8 mouse cellular contexts compared by ENCODE assay signal in genomic region chr10:69611839-69612340, GRCm38 (mm10).
A peak's percentile ranks its signal among the peaks of the same experiment; 100 is the strongest.
DNase-seq lines count a peak whose midpoint lies in the region; ATAC-seq and TF ChIP-seq lines count a peak whose summit lies in the region.

No protein-coding gene starts in this region.

- no peak overlapping the region for H3ac ChIP-seq in myocyte (ENCODE audit: control insufficient read depth, insufficient read length)

- intact Hi-C loops in heart, postnatal 14 days (cut with DNase I) = loop anchor here (5.0 kb wide), 1 partner anchor 40 kb away; no protein-coding TSS in a partner anchor

- no peaks in the 10 kb centered on the region for H3K79me2 ChIP-seq in liver, adult 2 months (ENCODE audit: control insufficient read depth, insufficient read depth, low read length)
- no peaks in the 10 kb centered on the region for H3K79me2 ChIP-seq in myocyte (ENCODE audit: control insufficient read depth, insufficient read depth)

- DNase-seq in liver, adult 2 months (ENCODE audit: extremely low read depth, low read depth, low spot score) = peak; percentile 37
- no peak for DNase-seq in liver, embryonic 11.5 days (ENCODE audit: low spot score)
- DNase-seq in heart, postnatal 14 days = peak; percentile 45 to 62
- peak; percentile 46 to 58 for DNase-seq in layer of hippocampus, adult 8-10 months (ENCODE audit: low spot score in 2 of 2)
- DNase-seq in spleen, postnatal 10 days (ENCODE audit: low spot score in 2 of 2) = no peak
- DNase-seq in thymus, postnatal 4 days = no peak

- H3K4me3 ChIP-seq in liver, adult 2 months (ENCODE audit: insufficient read depth, low read depth, low read length) = no peak overlapping the region
- H3K4me3 ChIP-seq in liver, embryonic 11.5 days (ENCODE audit: low read depth, low read length) = no peak overlapping the region
- H3K4me3 ChIP-seq in embryonic facial prominence, embryonic 15.5 days (replicated peaks) = no peak overlapping the region
- no peak overlapping the region for H3K4me3 ChIP-seq in myocyte

- H3K27ac ChIP-seq in liver, adult 2 months (replicated peaks; ENCODE audit: insufficient read depth, low read depth, low read length) = no peak overlapping the region
- no peak overlapping the region for H3K27ac ChIP-seq in liver, embryonic 11.5 days (ENCODE audit: low read depth, low read length)
- peak overlapping the region; percentile 49 for H3K27ac ChIP-seq in embryonic facial prominence, embryonic 15.5 days (replicated peaks)

- WGBS in liver, adult 2 months = 40% methylated on average over 5 of the region's 5 CpGs
- WGBS in liver, embryonic 11.5 days = 67% methylated on average over 5 of the region's 5 CpGs
- 33% methylated on average over 5 of the region's 5 CpGs for WGBS in embryonic facial prominence, embryonic 15.5 days

- ATAC-seq in liver, embryonic 11.5 days (replicated peaks; ENCODE audit: low FRiP score) = no peak
- ATAC-seq in embryonic facial prominence, embryonic 15.5 days (ENCODE audit: insufficient number of reproducible peaks, low FRiP score, low TSS enrichment, low read depth) = 0 out of 2 replicates have a peak, but pooled peaks have one; percentile 29

- no peak for TF ChIP-seq CTCF in liver, adult 2 months (IDR thresholded peaks at IDR 0.05; ENCODE audit: low read depth, low read length)

- H3K36me3 ChIP-seq in liver, adult 2 months (ENCODE audit: control insufficient read depth, insufficient read depth, low read length) = no peaks in the 10 kb centered on the region
- H3K36me3 ChIP-seq in liver, embryonic 11.5 days (ENCODE audit: control insufficient read depth, insufficient read depth, low read length) = no peaks in the 10 kb centered on the region
- no peaks in the 10 kb centered on the region for H3K36me3 ChIP-seq in embryonic facial prominence, embryonic 15.5 days
- no peaks in the 10 kb centered on the region for H3K36me3 ChIP-seq in myocyte (ENCODE audit: control insufficient read depth, insufficient read depth)

- no peaks in the 10 kb centered on the region for H3K4me1 ChIP-seq in liver, adult 2 months (ENCODE audit: control insufficient read depth, insufficient read depth, low read length)
- H3K4me1 ChIP-seq in liver, embryonic 11.5 days (replicated peaks; ENCODE audit: control insufficient read depth, insufficient read depth, low read length) = no peaks in the 10 kb centered on the region
- H3K4me1 ChIP-seq in embryonic facial prominence, embryonic 15.5 days = peaks cover 9% of the 10 kb centered on the region

- no peaks in the 10 kb centered on the region for H3K27me3 ChIP-seq in liver, adult 2 months (ENCODE audit: control insufficient read depth, insufficient read depth, low read length)
- H3K27me3 ChIP-seq in liver, embryonic 11.5 days (replicated peaks; ENCODE audit: control insufficient read depth, insufficient read depth, low read length) = no peaks in the 10 kb centered on the region
- H3K27me3 ChIP-seq in embryonic facial prominence, embryonic 15.5 days = no peaks in the 10 kb centered on the region
- H3K27me3 ChIP-seq in myocyte (ENCODE audit: control insufficient read depth, insufficient read depth, insufficient read length) = no peaks in the 10 kb centered on the region

- no peak overlapping the region for H3K9ac ChIP-seq in liver, adult 2 months (ENCODE audit: low read depth, low read length)
- no peak overlapping the region for H3K9ac ChIP-seq in liver, embryonic 11.5 days (ENCODE audit: low read depth, low read length)
- H3K9ac ChIP-seq in embryonic facial prominence, embryonic 15.5 days = no peak overlapping the region

- no peak overlapping the region for H3K4me2 ChIP-seq in liver, embryonic 11.5 days
- no peak overlapping the region for H3K4me2 ChIP-seq in embryonic facial prominence, embryonic 15.5 days (replicated peaks)
- peak overlapping the region; percentile 73 for H3K4me2 ChIP-seq in myocyte (ENCODE audit: low read depth)

- no peak for TF ChIP-seq POLR2A in liver, adult 2 months (IDR thresholded peaks at IDR 0.05; ENCODE audit: extremely low read depth, insufficient read depth, low read length)
- TF ChIP-seq POLR2A in myocyte (IDR thresholded peaks at IDR 0.05; ENCODE audit: insufficient read length, low read depth) = no peak

- no peaks in the 10 kb centered on the region for H3K9me3 ChIP-seq in liver, embryonic 11.5 days (ENCODE audit: control insufficient read depth, low read length)
- H3K9me3 ChIP-seq in embryonic facial prominence, embryonic 15.5 days (replicated peaks) = no peaks in the 10 kb centered on the region

TF ChIP-seq in myocyte, 11 proteins besides CTCF, POLR2A, EP300 and RAD21:
- TF ChIP-seq TCF12 (IDR thresholded peaks at IDR 0.05; ENCODE audit: insufficient read depth, poor library complexity, severe bottlenecking) (no peak), E2F4 (IDR thresholded peaks at IDR 0.05; ENCODE audit: insufficient read depth) (no peak), TCF3 (IDR thresholded peaks at IDR 0.05; ENCODE audit: insufficient read length, low read depth) (no peak), MYOD1 (IDR thresholded peaks at IDR 0.05; ENCODE audit: control insufficient read depth in 1 of 3, insufficient read length in 2 of 3, low read depth in 2 of 3) (peak in 1 of 3 experiments; percentile 9)

Comparison
In these comparisons a context has a peak if more than half of its experiments do, and no peak if none do; other contexts are left out.
1. DNase-seq: peak in liver, adult 2 months (single experiment), heart, postnatal 14 days (2 of 2) and layer of hippocampus, adult 8-10 months (2 of 2); none in liver, embryonic 11.5 days (single experiment), spleen, postnatal 10 days (0 of 2) and thymus, postnatal 4 days (single experiment).